Mouse (Mus musculus) adrenal gland, adult 18-20 months (tissue): Measurements from ENCODE around the gene Mrps16. TPM values are rescaled to one million over a fixed set of nuclear protein-coding genes. Genes with fewer than 3 reads are reported as not detected.
A peak's percentile ranks its signal among the peaks of the same experiment; 100 is the strongest.

Experiments used
- DNase-seq, 2 experiments: peaks; one replicate each; pipeline ENCODE4 v3.0.0; 2021 to 2022; ENCODE audit warnings: low spot score in 2 of 2
- total RNA-seq, 2 experiments: library from RNA; stranded (reverse); gene quantifications; 1 replicate in 1 of 2; 2 replicates in 1 of 2; pipeline ENCODE4 v1.2.3; 2021

Mrps16 gene
- total RNA-seq, 2 experiments from 2014 or later: 61.3 to 67.1 TPM

- no peak for DNase-seq
Measured at GRCm38 (mm10) chr14:20371854-20372253, 21.6 kb downstream of the Mrps16 start.

- DNase-seq: no peak
Measured at GRCm38 (mm10) chr14:20370798-20371197, 22.6 kb downstream of the Mrps16 start.

- DNase-seq: no peak
Measured at GRCm38 (mm10) chr14:20368271-20368670, 25.2 kb downstream of the Mrps16 start.

- DNase-seq: no peak
Measured at GRCm38 (mm10) chr14:20363230-20363629, 30.2 kb downstream of the Mrps16 start.

GRCm38 (mm10) chr14:20347991-20348541 is 45.4 kb downstream of the Mrps16 start, which contains the start of the genes Ecd and Fam149b:
Gene Ecd, minus strand, starts transcription at chr14:20348121.
Gene Fam149b, plus strand, starts transcription at chr14:20348162.
- peak; percentile 85 to 87 for DNase-seq

- DNase-seq: no peak
Measured at GRCm38 (mm10) chr14:20347441-20347990, 45.9 kb downstream of the Mrps16 start.

- no peak for DNase-seq
Measured at GRCm38 (mm10) chr14:20345885-20346284, 47.5 kb downstream of the Mrps16 start.

- DNase-seq: no peak
Measured at GRCm38 (mm10) chr14:20340866-20341265, 52.6 kb downstream of the Mrps16 start.

GRCm38 (mm10) chr14:20340149-20340548 is 53.3 kb downstream of the Mrps16 start:
- DNase-seq: peak in 1 of 2 experiments; percentile 19

GRCm38 (mm10) chr14:20339415-20339814 is 54.0 kb downstream of the Mrps16 start:
- DNase-seq: no peak

Other genes starting within 250 kb of the Mrps16 start
- 10 to 100 TPM in 1 of 2 experiments, 1 to 10 TPM in 1; 4.3 to 10.7 TPM for gene Kcnk5, start 211.8 kb downstream of the Mrps16 start, total RNA-seq
- gene Kcnk16, start 124.4 kb downstream of the Mrps16 start, total RNA-seq: not detected
- 10 to 100 TPM; 43.3 to 70.4 TPM for gene Nudt13, start 98.9 kb downstream of the Mrps16 start, total RNA-seq
- 10 to 100 TPM; 32.9 to 42.8 TPM for gene Ecd, start 45.5 kb downstream of the Mrps16 start, total RNA-seq
- 10 to 100 TPM; 37.1 to 43.7 TPM for gene Fam149b, start 45.5 kb downstream of the Mrps16 start, total RNA-seq
- 10 to 100 TPM; 28.3 to 33.5 TPM for gene Dnajc9, start 4.7 kb downstream of the Mrps16 start, total RNA-seq
- gene Cfap70, start 58.6 kb upstream of the Mrps16 start, total RNA-seq: 1 to 10 TPM in 1 of 2 experiments, under 1 TPM in 1; 0.96 to 1.1 TPM
- gene Anxa7, start 86.5 kb upstream of the Mrps16 start, total RNA-seq: 100 to 1,000 TPM; 101 to 116 TPM
- gene Mss51, start 103.3 kb upstream of the Mrps16 start, total RNA-seq: under 1 TPM; 0.60 to 0.70 TPM
- gene Ppp3cb, start 152.9 kb upstream of the Mrps16 start, total RNA-seq: 10 to 100 TPM; 60.5 to 61.1 TPM
- 10 to 100 TPM; 11.2 to 14.5 TPM for gene Usp54, start 247.4 kb upstream of the Mrps16 start, total RNA-seq